Mouse (Mus musculus) neural tube, embryonic 15.5 days (tissue): Measurements from ENCODE around the gene Atxn1. TPM values are rescaled to one million over a fixed set of nuclear protein-coding genes. Genes with fewer than 3 reads are reported as not detected.
A peak's percentile ranks its signal among the peaks of the same experiment; 100 is the strongest.

Experiments used
- ATAC-seq: fragments of 200-750 bp; cut with Nextera tagmentation; 2 replicates; pipeline ENCODE4 v1.8.0; 2017; ENCODE audit warnings: mild to moderate bottlenecking, moderate TSS enrichment, moderate library complexity; ENCODE audit not compliant: low FRiP score
- H3K27ac ChIP-seq: fragments of 300-500 bp; sonication (generic); replicated peaks from 2 replicates; pipeline ENCODE4 v1.5.1; 2015; ENCODE audit warnings: mild to moderate bottlenecking, inconsistent platforms
- H3K27me3 ChIP-seq: fragments of 300-500 bp; sonication (generic); replicated peaks from 2 replicates; pipeline ENCODE4 v1.6.1; 2015; ENCODE audit warnings: inconsistent platforms
- H3K36me3 ChIP-seq: fragments of 300-500 bp; sonication (generic); 2 replicates; pipeline ENCODE4 v1.6.1; 2015; ENCODE audit warnings: inconsistent platforms
- H3K4me1 ChIP-seq: fragments of 300-500 bp; sonication (generic); 2 replicates; pipeline ENCODE4 v1.6.1; 2015; ENCODE audit warnings: inconsistent platforms
- H3K4me2 ChIP-seq: fragments of 300-500 bp; sonication (generic); 2 replicates; pipeline ENCODE4 v1.6.1; 2015; ENCODE audit warnings: inconsistent platforms, mild to moderate bottlenecking, moderate library complexity
- H3K4me3 ChIP-seq: fragments of 300-500 bp; sonication (generic); replicated peaks from 2 replicates; pipeline ENCODE4 v1.5.1; 2015; ENCODE audit warnings: mild to moderate bottlenecking, inconsistent platforms
- H3K9ac ChIP-seq: fragments of 300-500 bp; sonication (generic); replicated peaks from 2 replicates; pipeline ENCODE4 v1.6.1; 2015; ENCODE audit warnings: mild to moderate bottlenecking, inconsistent platforms
- H3K9me3 ChIP-seq: fragments of 300-500 bp; sonication (generic); replicated peaks from 2 replicates; pipeline ENCODE4 v1.6.1; 2016; ENCODE audit warnings: inconsistent platforms
- WGBS: fragments of 180-500 bp; shearing (Covaris S2); methylation state at CpG from one replicate; pipeline ENCODE4 v1.1.7; 2015; ENCODE audit warnings: mixed read lengths; 5-methylcytosine and 5-hydroxymethylcytosine counted together
- polyA plus RNA-seq: library from polyadenylated mRNA; unstranded; fragments of >200 nt; fragmentation: Nextera tagmentation; extraction: Ambion mirVana; gene quantifications from 2 replicates; pipeline ENCODE4 v1.2.1, GENCODE M21; 2015

The Atxn1 gene
- polyA plus RNA-seq, 1 experiment from 2014 or later = 9.5 TPM

- H3K4me2 ChIP-seq = no peak overlapping the region
- no peak for ATAC-seq
- no peaks in the 10 kb centered on the region for H3K27me3 ChIP-seq
These were observed 9.8 kb upstream of the Atxn1 start for GRCm38 (mm10) chr13:45974651-45975050.

GRCm38 (mm10) chr13:45973972-45974490 lies 9.2 kb upstream of the Atxn1 start:
- Histone ChIP-seq H3K4me1 (no peaks in the 10 kb centered on the region), H3K27me3 (no peaks in the 10 kb centered on the region), H3K36me3 (no peaks in the 10 kb centered on the region), H3K4me2 (no peak overlapping the region), H3K9me3 (no peaks in the 10 kb centered on the region), H3K9ac (no peak overlapping the region), H3K27ac (no peak overlapping the region), H3K4me3 (no peak overlapping the region)
- 54% methylated on average over 7 of the region's 7 CpGs for WGBS
- ATAC-seq = no peak

More at GRCm38 (mm10) chr13:45974651-45975050, 9.8 kb upstream of the Atxn1 start:
- no peak overlapping the region for H3K9ac ChIP-seq
- H3K4me3 ChIP-seq = no peak overlapping the region
- 68% methylated on average over 3 of the region's 3 CpGs for WGBS
- H3K27ac ChIP-seq = no peak overlapping the region
- no peaks in the 10 kb centered on the region for H3K4me1 ChIP-seq
- H3K36me3 ChIP-seq = no peaks in the 10 kb centered on the region
- H3K9me3 ChIP-seq = no peaks in the 10 kb centered on the region

- no peak overlapping the region for H3K4me2 ChIP-seq
- peaks cover 8% of the 10 kb centered on the region for H3K4me1 ChIP-seq
- 65% methylated on average over 12 of the region's 12 CpGs for WGBS
- H3K27ac ChIP-seq = no peak overlapping the region
- 0 out of 2 replicates have a peak, but pooled peaks cover 3% of the 10 kb centered on the region for H3K27me3 ChIP-seq
- H3K4me3 ChIP-seq = no peak overlapping the region
- H3K9me3 ChIP-seq = no peaks in the 10 kb centered on the region
- H3K36me3 ChIP-seq = no peaks in the 10 kb centered on the region
- no peak overlapping the region for H3K9ac ChIP-seq
- no peak for ATAC-seq
These were observed 6.2 kb upstream of the Atxn1 start for GRCm38 (mm10) chr13:45970920-45971536.

- H3K4me3 ChIP-seq = no peak overlapping the region
- H3K9me3 ChIP-seq = no peaks in the 10 kb centered on the region
- no peaks in the 10 kb centered on the region for H3K36me3 ChIP-seq
- no peak overlapping the region for H3K27ac ChIP-seq
- H3K9ac ChIP-seq = no peak overlapping the region
- H3K4me1 ChIP-seq = peaks cover 16% of the 10 kb centered on the region
- 66% methylated on average over 4 of the region's 4 CpGs for WGBS
- H3K27me3 ChIP-seq = 0 out of 2 replicates have a peak, but pooled peaks cover 3% of the 10 kb centered on the region
- no peak for ATAC-seq
- H3K4me2 ChIP-seq = no peak overlapping the region
These were observed 3.4 kb upstream of the Atxn1 start for GRCm38 (mm10) chr13:45968206-45968605.

GRCm38 (mm10) chr13:45967371-45967770 lies 2.6 kb upstream of the Atxn1 start:
- H3K4me1 ChIP-seq = peaks cover 23% of the 10 kb centered on the region
- H3K36me3 ChIP-seq = no peaks in the 10 kb centered on the region
- no peak overlapping the region for H3K4me3 ChIP-seq
- 74% methylated on average over 3 of the region's 3 CpGs for WGBS
- H3K4me2 ChIP-seq = no peak overlapping the region
- 0 out of 2 replicates have a peak, but pooled peaks cover 3% of the 10 kb centered on the region for H3K27me3 ChIP-seq
- no peaks in the 10 kb centered on the region for H3K9me3 ChIP-seq
- H3K9ac ChIP-seq = no peak overlapping the region
- ATAC-seq = no peak
- H3K27ac ChIP-seq = no peak overlapping the region

- Histone ChIP-seq H3K36me3 (no peaks in the 10 kb centered on the region), H3K9me3 (no peaks in the 10 kb centered on the region), H3K4me2 (peak overlapping the region; percentile 92), H3K9ac (peak overlapping the region; percentile 83; the same call in 1 of the 2 replicates), H3K27ac (no peak overlapping the region; the same call in 1 of the 2 replicates), H3K4me1 (peaks cover 31% of the 10 kb centered on the region), H3K27me3 (0 out of 2 replicates have a peak, but pooled peaks cover 3% of the 10 kb centered on the region), H3K4me3 (peak overlapping the region; percentile 83)
- ATAC-seq = no peak
- 3% methylated on average over 14 of the region's 14 CpGs for WGBS
These were observed 1.8 kb upstream of the Atxn1 start for GRCm38 (mm10) chr13:45966586-45966985.

GRCm38 (mm10) chr13:45965594-45966432 lies 1.0 kb upstream of the Atxn1 start:
- peak; percentile 10; the same call in 1 of the 2 replicates for ATAC-seq
- H3K9me3 ChIP-seq = no peaks in the 10 kb centered on the region
- peak overlapping the region; percentile 97 for H3K27ac ChIP-seq
- 0 out of 2 replicates have a peak, but pooled peaks cover 3% of the 10 kb centered on the region for H3K27me3 ChIP-seq
- peak overlapping the region; percentile 92 for H3K4me2 ChIP-seq
- WGBS = under 1% methylated on average over 41 of the region's 41 CpGs
- H3K9ac ChIP-seq = peak overlapping the region; percentile 83
- H3K4me1 ChIP-seq = peaks cover 37% of the 10 kb centered on the region
- H3K36me3 ChIP-seq = no peaks in the 10 kb centered on the region
- peak overlapping the region; percentile 83 for H3K4me3 ChIP-seq

- Histone ChIP-seq H3K27me3 (0 out of 2 replicates have a peak, but pooled peaks cover 3% of the 10 kb centered on the region), H3K4me1 (peaks cover 46% of the 10 kb centered on the region)
- WGBS = 1% methylated on average over 19 of the region's 39 CpGs
These were observed 416 bp downstream of the Atxn1 start for GRCm38 (mm10) chr13:45964331-45964852.

GRCm38 (mm10) chr13:45963497-45964330 lies 1.1 kb downstream of the Atxn1 start:
- H3K27me3 ChIP-seq = 0 out of 2 replicates have a peak, but pooled peaks cover 3% of the 10 kb centered on the region
- H3K9ac ChIP-seq = peak overlapping the region; percentile 83
- H3K9me3 ChIP-seq = no peaks in the 10 kb centered on the region
- peak overlapping the region; percentile 92 for H3K4me2 ChIP-seq
- peak; percentile 58 for ATAC-seq
- H3K4me3 ChIP-seq = peak overlapping the region; percentile 83
- no peaks in the 10 kb centered on the region for H3K36me3 ChIP-seq
- 0% methylated on average over 56 of the region's 95 CpGs for WGBS
- peak overlapping the region; percentile 97 for H3K27ac ChIP-seq
- H3K4me1 ChIP-seq = peaks cover 48% of the 10 kb centered on the region

More at GRCm38 (mm10) chr13:45964331-45964852, 416 bp downstream of the Atxn1 start:
- Histone ChIP-seq H3K4me3 (peak overlapping the region; percentile 83), H3K4me2 (peak overlapping the region; percentile 92), H3K9ac (peak overlapping the region; percentile 83), H3K36me3 (no peaks in the 10 kb centered on the region), H3K9me3 (no peaks in the 10 kb centered on the region), H3K27ac (peak overlapping the region; percentile 97)
- ATAC-seq = peak; percentile 54

- 0 out of 2 replicates have a peak, but pooled peaks cover 3% of the 10 kb centered on the region for H3K27me3 ChIP-seq
- H3K9me3 ChIP-seq = no peaks in the 10 kb centered on the region
- H3K4me3 ChIP-seq = peak overlapping the region; percentile 83
- H3K9ac ChIP-seq = peak overlapping the region; percentile 83
- peak overlapping the region; percentile 97 for H3K27ac ChIP-seq
- no peaks in the 10 kb centered on the region for H3K36me3 ChIP-seq
- H3K4me2 ChIP-seq = peak overlapping the region; percentile 92
- ATAC-seq = no peak
- peaks cover 48% of the 10 kb centered on the region for H3K4me1 ChIP-seq
- 4% methylated on average over 5 of the region's 5 CpGs for WGBS
These were observed 2.0 kb downstream of the Atxn1 start for GRCm38 (mm10) chr13:45962776-45963175.
